Mouse (Mus musculus) left cerebral cortex, postnatal 10 days (tissue): ENCODE results near the gene Tmc4. TPM values are rescaled to one million over a fixed set of nuclear protein-coding genes. Genes with fewer than 3 reads are reported as not detected.

Experiments
- DNase-seq, 2 experiments: peaks; one replicate each; pipeline ENCODE4 v3.0.0; 2021 to 2022; ENCODE audit warnings: low spot score in 2 of 2, mixed read lengths in 1 of 2; ENCODE audit errors: extremely low spot score in 1 of 2
- intact Hi-C: fragments of 180-260 bp; cut with DNase I; formaldehyde crosslinking; loops from one replicate; pipeline ENCODE4 v1.15.1; 2025
- total RNA-seq, 2 experiments: library from RNA; stranded (reverse); gene quantifications; 2 replicates each; pipeline ENCODE4 v1.2.3; 2021

Tmc4 gene
- total RNA-seq, 2 experiments from 2014 or later, result 5.1 to 5.8 TPM

GRCm38 (mm10) chr7:3694076-3694948 lies 17.0 kb upstream of the Tmc4 start:
- peak; percentile 70 to 83 for DNase-seq
- intact Hi-C loops, result loop anchor here (10.0 kb wide), 1 partner anchor 450 kb away; no protein-coding TSS in a partner anchor

DNA sequence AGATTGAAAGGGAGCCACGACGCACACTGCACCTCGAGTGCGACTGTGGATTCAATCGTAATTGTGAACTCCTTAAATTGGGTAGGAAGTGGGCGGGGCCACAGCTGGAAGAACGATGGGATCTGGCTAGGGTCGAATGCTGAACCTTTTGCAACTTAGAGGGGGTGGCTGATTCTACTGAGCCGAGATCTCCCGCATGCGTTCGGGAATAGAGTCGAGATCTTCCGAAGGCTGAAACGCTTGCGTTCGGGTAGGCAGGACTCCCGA lies 16.4 kb upstream of the Tmc4 start:
- intact Hi-C loops, result loop anchor here (10.0 kb wide), 1 partner anchor 451 kb away; no protein-coding TSS in a partner anchor
- DNase-seq, result no peak

DNA sequence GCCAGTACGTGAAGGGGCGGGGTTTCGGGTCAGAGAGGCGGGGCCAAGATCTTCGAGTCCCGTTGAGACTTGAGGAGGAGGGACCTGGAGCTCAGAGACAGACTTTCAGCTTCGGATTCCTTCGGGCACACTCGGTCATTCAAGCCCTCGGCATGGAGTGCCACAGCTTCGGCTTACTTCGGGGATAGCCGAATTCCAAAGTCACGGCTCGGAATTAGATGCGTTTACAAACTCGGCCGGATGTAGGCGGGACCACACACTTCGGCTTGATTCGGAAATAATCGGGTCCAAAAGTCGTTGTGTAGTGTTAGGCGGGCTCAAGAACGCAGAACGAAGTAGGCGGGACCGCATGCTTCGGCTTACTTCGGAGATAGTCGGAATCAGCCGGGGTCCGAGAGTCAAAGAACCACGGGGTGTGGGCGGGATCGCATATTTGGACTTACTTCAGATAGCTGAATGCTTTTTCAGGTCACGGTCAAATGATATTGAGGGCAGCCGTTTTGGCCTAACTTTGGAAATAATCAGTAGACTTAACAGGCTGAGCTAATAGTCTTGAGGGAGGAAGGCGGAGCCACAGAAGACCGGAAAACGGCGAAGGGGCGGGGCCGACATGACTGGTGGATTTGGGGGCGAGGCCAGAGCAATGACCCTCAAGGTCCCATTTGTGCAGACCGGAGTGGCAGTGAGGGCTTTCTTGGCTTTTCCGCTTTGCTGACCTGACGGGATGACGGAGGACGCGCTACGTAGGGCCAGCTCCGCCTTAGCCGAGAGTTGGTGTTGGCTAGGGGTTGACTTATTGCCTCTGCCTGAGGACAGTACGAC lies 15.8 kb upstream of the Tmc4 start, which contains the start of gene Mboat7:
Gene Mboat7, minus strand, starts transcription at position 537 of the 822 bp plus-strand sequence.
- intact Hi-C loops, result loop anchor here (10.0 kb wide), 1 partner anchor 452 kb away; no protein-coding TSS in a partner anchor
- DNase-seq, result peak; percentile 98 to 99

GRCm38 (mm10) chr7:3692382-3692986 lies 15.1 kb upstream of the Tmc4 start, which contains the start of gene Tsen34:
Gene Tsen34, plus strand, starts transcription at chr7:3692863.
- intact Hi-C loops, result loop anchor here (10.0 kb wide), 1 partner anchor 452 kb away; no protein-coding TSS in a partner anchor

DNA sequence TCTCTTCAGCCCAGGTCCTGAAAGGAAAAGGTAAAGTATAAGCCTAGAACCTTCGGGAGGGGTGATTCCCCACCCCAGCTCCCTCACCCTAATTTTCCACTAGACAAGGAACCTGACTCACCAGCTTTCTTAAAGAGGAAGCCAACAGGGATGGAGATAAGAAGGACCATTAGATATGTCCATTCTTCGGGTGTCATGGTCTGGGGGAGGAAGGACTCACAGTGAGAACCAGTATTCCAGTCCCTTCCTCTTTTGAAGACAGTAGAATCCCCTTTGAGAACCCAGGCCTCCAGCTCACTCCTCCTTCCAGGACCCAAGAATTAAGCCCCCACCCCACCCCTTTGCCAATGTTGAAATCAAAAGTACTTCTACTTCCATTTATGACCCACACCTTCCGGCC lies 14.6 kb upstream of the Tmc4 start:
- intact Hi-C loops, result loop anchor here (10.0 kb wide), 1 partner anchor 453 kb away; no protein-coding TSS in a partner anchor
- DNase-seq, result no peak

More at GRCm38 (mm10) chr7:3692382-3692986, 15.1 kb upstream of the Tmc4 start, which contains the start of gene Tsen34:
- DNase-seq, result no peak

- no peak for DNase-seq
- intact Hi-C loops, result no loop called here
These were observed 8.2 kb upstream of the Tmc4 start for GRCm38 (mm10) chr7:3685400-3686187.

- DNase-seq, result no peak
- intact Hi-C loops, result no loop called here
These were observed 7.3 kb upstream of the Tmc4 start for GRCm38 (mm10) chr7:3684698-3685097.

- intact Hi-C loops, result no loop called here
- DNase-seq, result no peak
These were observed 6.7 kb upstream of the Tmc4 start for GRCm38 (mm10) chr7:3683908-3684550.

- intact Hi-C loops, result loop anchor here (5.0 kb wide), 1 partner anchor 796 kb away; no protein-coding TSS in a partner anchor
- DNase-seq, result no peak
These were observed 982 bp downstream of the Tmc4 start for GRCm38 (mm10) chr7:3676371-3676770.

DNA sequence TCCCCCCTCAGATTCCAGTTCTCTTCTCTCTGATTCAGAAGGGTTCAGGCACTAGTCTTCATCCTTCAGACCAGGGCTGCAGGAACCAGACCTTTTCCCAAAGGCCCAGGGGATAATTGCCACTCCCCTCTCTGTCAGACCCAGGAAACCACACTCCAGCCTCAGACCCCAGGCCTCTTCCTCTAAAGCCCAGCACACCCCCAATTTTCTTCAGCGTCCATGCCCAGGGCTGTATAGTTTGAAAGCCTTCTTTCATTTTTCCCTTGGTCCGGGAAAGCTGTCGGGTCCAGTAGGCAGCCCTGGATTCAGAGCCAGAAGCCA lies 2.2 kb downstream of the Tmc4 start:
- intact Hi-C loops, result loop anchor here (5.0 kb wide), 1 partner anchor 797 kb away; no protein-coding TSS in a partner anchor

GRCm38 (mm10) chr7:3674507-3675227 lies 2.7 kb downstream of the Tmc4 start:
- intact Hi-C loops, result loop anchor here (5.0 kb wide), 1 partner anchor 798 kb away; no protein-coding TSS in a partner anchor
- peak; percentile 71 to 90 for DNase-seq

More for the DNA sequence above, 2.2 kb downstream of the Tmc4 start:
- no peak for DNase-seq

DNA sequence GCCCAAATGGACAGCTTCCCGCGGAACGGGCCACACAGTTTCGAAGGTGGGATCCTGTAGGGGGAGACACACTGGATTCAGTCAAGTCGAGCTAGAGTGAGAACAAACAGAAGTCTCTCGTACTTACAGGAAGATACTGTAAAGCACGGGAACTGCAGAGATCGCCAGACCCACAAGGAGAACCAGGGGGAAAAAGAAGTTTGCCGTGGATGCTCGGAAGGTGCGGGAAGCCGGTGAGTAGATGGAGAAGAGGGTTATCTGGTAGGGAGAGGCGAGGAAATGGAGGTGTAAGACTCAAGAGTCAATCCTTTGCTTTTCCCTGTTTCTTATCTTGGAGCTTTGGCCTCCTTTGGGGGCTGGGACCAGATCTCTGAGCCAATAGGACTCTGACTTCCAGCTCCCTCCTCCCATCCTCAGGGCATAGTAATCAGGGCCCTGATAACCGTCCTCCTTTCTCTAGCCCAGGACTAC lies 10.4 kb downstream of the Tmc4 start:
- intact Hi-C loops, result no loop called here
- no peak for DNase-seq

- peak; percentile 97 to 98 for DNase-seq
- intact Hi-C loops, result no loop called here
These were observed 11.9 kb downstream of the Tmc4 start, which contains the start of gene Leng1 for GRCm38 (mm10) chr7:3665215-3666114. Gene Leng1, minus strand, starts transcription at chr7:3665840.

GRCm38 (mm10) chr7:3664524-3665214 lies 12.7 kb downstream of the Tmc4 start:
- DNase-seq, result no peak
- intact Hi-C loops, result no loop called here

GRCm38 (mm10) chr7:3658578-3658977 lies 18.8 kb downstream of the Tmc4 start:
- no peak for DNase-seq
- intact Hi-C loops, result no loop called here
